Mouse (Mus musculus) neural tube, embryonic 12.5 days (tissue): ENCODE results near the gene Fcna. TPM values are rescaled to one million over a fixed set of nuclear protein-coding genes. Genes with fewer than 3 reads are reported as not detected.

Source experiments
- ATAC-seq: fragments of 200-750 bp; cut with Nextera tagmentation; 2 replicates; pipeline ENCODE4 v1.8.0; 2017; ENCODE audit warnings: low read depth, mild to moderate bottlenecking, moderate TSS enrichment, moderate library complexity; ENCODE audit not compliant: low FRiP score
- H3K27ac ChIP-seq: fragments of 300-500 bp; sonication (generic); 2 replicates; pipeline ENCODE4 v1.5.1; 2016
- H3K27me3 ChIP-seq: fragments of 300-500 bp; sonication (generic); replicated peaks from 2 replicates; pipeline ENCODE4 v1.6.1; 2016; ENCODE audit warnings: mild to moderate bottlenecking
- H3K36me3 ChIP-seq: fragments of 300-500 bp; sonication (generic); 2 replicates; pipeline ENCODE4 v1.6.1; 2016; ENCODE audit warnings: mild to moderate bottlenecking
- H3K4me1 ChIP-seq: fragments of 300-500 bp; sonication (generic); 2 replicates; pipeline ENCODE4 v1.6.1; 2016
- H3K4me2 ChIP-seq: fragments of 300-500 bp; sonication (generic); replicated peaks from 2 replicates; pipeline ENCODE4 v1.6.1; 2016; ENCODE audit warnings: mild to moderate bottlenecking
- H3K4me3 ChIP-seq: fragments of 300-500 bp; sonication (generic); 2 replicates; pipeline ENCODE4 v1.5.1; 2016
- H3K9ac ChIP-seq: fragments of 300-500 bp; sonication (generic); 2 replicates; pipeline ENCODE4 v1.6.1; 2016; ENCODE audit warnings: mild to moderate bottlenecking
- H3K9me3 ChIP-seq: fragments of 300-500 bp; sonication (generic); 2 replicates; pipeline ENCODE4 v1.6.1; 2016; ENCODE audit warnings: mild to moderate bottlenecking
- WGBS: fragments of 180-500 bp; shearing (Covaris S2); methylation state at CpG from one replicate; pipeline ENCODE4 v1.1.7; 2016; 5-methylcytosine and 5-hydroxymethylcytosine counted together
- polyA plus RNA-seq: library from polyadenylated mRNA; unstranded; fragments of >200 nt; fragmentation: Nextera tagmentation; extraction: Ambion mirVana; gene quantifications from 2 replicates; pipeline ENCODE4 v1.2.1, GENCODE M21; 2016

The Fcna gene
- polyA plus RNA-seq, 1 experiment from 2014 or later: 1.3 TPM

- H3K9me3 ChIP-seq: no peaks in the 10 kb centered on the region
- H3K27ac ChIP-seq: peak overlapping the region; percentile 57; the same call in 1 of the 2 replicates
- H3K4me2 ChIP-seq: peak overlapping the region; percentile 86
- peak overlapping the region; percentile 55 for H3K4me3 ChIP-seq
- H3K4me1 ChIP-seq: peaks cover 51% of the 10 kb centered on the region
- WGBS: 18% methylated on average over 21 of the region's 21 CpGs
- H3K36me3 ChIP-seq: peaks cover 16% of the 10 kb centered on the region
- ATAC-seq: peak; percentile 22; the same call in 1 of the 2 replicates
- H3K27me3 ChIP-seq: peaks cover 52% of the 10 kb centered on the region
- peak overlapping the region; percentile 59 for H3K9ac ChIP-seq
Observed at GRCm38 (mm10) chr2:25575432-25576027, 52.3 kb downstream of the Fcna start.

Other genes starting within 250 kb of the Fcna start
- gene Entpd2, start 232.2 kb downstream of the Fcna start, polyA plus RNA-seq: 0.75 and 1.5 TPM in 2 replicates
- gene Npdc1, start 228.7 kb downstream of the Fcna start, polyA plus RNA-seq: 241 and 266 TPM in 2 replicates
- 0.09 and 0.29 TPM in 2 replicates for gene Fut7, start 204.8 kb downstream of the Fcna start, polyA plus RNA-seq
- 10.0 and 10.2 TPM in 2 replicates for gene Abca2, start 199.3 kb downstream of the Fcna start, polyA plus RNA-seq
- 1.7 and 2.3 TPM in 2 replicates for gene Clic3, start 171.2 kb downstream of the Fcna start, polyA plus RNA-seq
- gene Paxx, start 166.9 kb downstream of the Fcna start, polyA plus RNA-seq: 49.5 and 52.5 TPM in 2 replicates
- 1.1 and 1.4 TPM in 2 replicates for gene Ptgds, start 158.0 kb downstream of the Fcna start, polyA plus RNA-seq
- not detected in 2 replicates for gene Lcn12, start 134.1 kb downstream of the Fcna start, polyA plus RNA-seq
- 107 and 118 TPM in 2 replicates for gene Fbxw5, start 127.3 kb downstream of the Fcna start, polyA plus RNA-seq
- gene C8g, start 126.3 kb downstream of the Fcna start, polyA plus RNA-seq: 5.3 and 6.1 TPM in 2 replicates
- gene Traf2, start 81.1 kb downstream of the Fcna start, polyA plus RNA-seq: 26.9 and 28.0 TPM in 2 replicates
- 386 TPM in 2 replicates for gene Edf1, start 70.2 kb downstream of the Fcna start, polyA plus RNA-seq
- 1.7 and 4.8 TPM in 2 replicates for gene Mamdc4, start 53.2 kb downstream of the Fcna start, polyA plus RNA-seq
- gene Phpt1, start 52.8 kb downstream of the Fcna start, polyA plus RNA-seq: 169 and 176 TPM in 2 replicates
- 2.3 and 3.0 TPM in 2 replicates for gene Ajm1, start 46.3 kb downstream of the Fcna start, polyA plus RNA-seq
- gene Rabl6, start 19.5 kb downstream of the Fcna start, polyA plus RNA-seq: 78.3 and 82.5 TPM in 2 replicates
- 0.26 and 0.30 TPM in 2 replicates for gene Ccdc183, start 10.4 kb downstream of the Fcna start, polyA plus RNA-seq
- gene Tmem141, start 6.0 kb downstream of the Fcna start, polyA plus RNA-seq: 22.7 and 24.9 TPM in 2 replicates
- not detected in 2 replicates for gene Lcn8, start 25.1 kb upstream of the Fcna start, polyA plus RNA-seq
- gene Lcn5, start 29.9 kb upstream of the Fcna start, polyA plus RNA-seq: not detected in 2 replicates
- gene Lcn6, start 48.8 kb upstream of the Fcna start, polyA plus RNA-seq: not detected in 2 replicates
- not detected in 2 replicates for gene Lcn10, start 54.7 kb upstream of the Fcna start, polyA plus RNA-seq
- gene Obp2a, start 72.0 kb upstream of the Fcna start, polyA plus RNA-seq: not detected in 2 replicates
- gene Bmyc, start 78.7 kb upstream of the Fcna start, polyA plus RNA-seq: 94.1 and 95.1 TPM in 2 replicates
- gene Obp2b, start 109.0 kb upstream of the Fcna start, polyA plus RNA-seq: not detected in 2 replicates
- not detected in 2 replicates for gene Lcn3, start 137.5 kb upstream of the Fcna start, polyA plus RNA-seq
- gene Lcn11, start 149.0 kb upstream of the Fcna start, polyA plus RNA-seq: not detected in 2 replicates
- not detected in 2 replicates for gene Gm13539, start 154.2 kb upstream of the Fcna start, polyA plus RNA-seq
- gene Glt6d1, start 187.8 kb upstream of the Fcna start, polyA plus RNA-seq: not detected in 2 replicates
- not detected in 2 replicates for gene Lcn9, start 195.1 kb upstream of the Fcna start, polyA plus RNA-seq
- gene Sohlh1, start 219.2 kb upstream of the Fcna start, polyA plus RNA-seq: not detected in 2 replicates
- gene Kcnt1, start 235.7 kb upstream of the Fcna start, polyA plus RNA-seq: 4.4 and 5.4 TPM in 2 replicates